15 mouse cellular contexts compared by ENCODE assay signal in the genomic region with DNA sequence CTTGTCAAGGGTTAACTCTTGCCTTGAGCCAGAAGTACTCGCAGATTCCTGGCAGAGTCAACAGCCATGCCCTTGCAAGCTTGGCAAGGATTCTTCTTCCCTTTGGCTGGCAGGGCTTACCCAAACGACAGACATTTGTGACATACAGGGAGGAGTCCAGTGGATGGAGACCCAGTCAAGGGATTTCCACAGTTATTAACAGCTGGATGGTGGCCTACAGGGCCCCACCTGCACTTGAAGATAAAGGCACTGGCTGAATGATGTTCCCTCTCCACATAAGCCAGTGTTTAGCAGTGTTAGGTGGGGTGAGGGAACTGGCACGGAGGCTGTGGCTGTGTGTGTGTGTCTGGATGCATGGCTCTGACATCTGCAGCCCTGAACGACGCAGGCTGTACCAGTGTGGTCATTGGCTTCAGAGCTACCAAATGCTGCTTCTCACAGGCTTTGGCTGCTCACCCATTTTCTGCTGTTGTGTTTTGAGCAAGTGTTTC.
DNase-seq lines count a peak whose midpoint lies in the region; ATAC-seq and TF ChIP-seq lines count a peak whose summit lies in the region.
"Had no signal": no experiment of that assay in that cellular context is flagged by ENCODE, and none has a peak within 500 bp of the region (broad histone marks: within the 10 kb centered on the region; RNA-seq: fewer than 3 reads in every experiment).

No protein-coding gene starts in this region.

- no peak for ATAC-seq in heart, embryonic 11.5 days (replicated peaks; ENCODE audit: insufficient number of reproducible peaks, low FRiP score, low TSS enrichment)

- H3K36me3 ChIP-seq in heart, adult 2 months (ENCODE audit: control insufficient read depth, insufficient read depth, low read length): no peaks in the 10 kb centered on the region
- no peaks in the 10 kb centered on the region for H3K36me3 ChIP-seq in heart, embryonic 11.5 days (ENCODE audit: control insufficient read depth, insufficient read depth, low read length)
- H3K36me3 ChIP-seq: embryonic facial prominence, embryonic 15.5 days; heart, embryonic 13.5 days; lung, embryonic 15.5 days had no signal

- no peak for TF ChIP-seq POLR2A in heart, adult 2 months (IDR thresholded peaks at IDR 0.05; ENCODE audit: insufficient read depth, low read depth, low read length)

- H3K27me3 ChIP-seq in heart, adult 2 months (ENCODE audit: control insufficient read depth, insufficient read depth, low read length): no peaks in the 10 kb centered on the region
- no peaks in the 10 kb centered on the region for H3K27me3 ChIP-seq in heart, embryonic 11.5 days (ENCODE audit: control insufficient read depth, insufficient read depth, low read length)
- H3K27me3 ChIP-seq: CH12.LX had no signal

- H3K27ac ChIP-seq in heart, adult 2 months: peak overlapping the region; percentile 9; the same call in 1 of the 2 replicates
- H3K27ac ChIP-seq in heart, embryonic 11.5 days (ENCODE audit: low read depth, low read length): no peak overlapping the region
- H3K27ac ChIP-seq: embryonic facial prominence, embryonic 15.5 days; heart, embryonic 13.5 days; kidney, postnatal 0 days; lung, embryonic 15.5 days had no signal

- TF ChIP-seq CTCF in heart, adult 2 months (IDR thresholded peaks at IDR 0.05): no peak

- no peak overlapping the region for H3K4me2 ChIP-seq in heart, embryonic 11.5 days
- H3K4me2 ChIP-seq: embryonic facial prominence, embryonic 15.5 days; heart, embryonic 13.5 days; lung, embryonic 15.5 days had no signal

- H3K4me1 ChIP-seq in heart, adult 2 months (ENCODE audit: control insufficient read depth, insufficient read depth, low read length): peaks cover 6% of the 10 kb centered on the region
- H3K4me1 ChIP-seq in heart, embryonic 11.5 days (ENCODE audit: control insufficient read depth, insufficient read depth, low read length): peaks cover 7% of the 10 kb centered on the region; the same call in 1 of the 2 replicates

- WGBS in heart, adult 2 months: 33% methylated on average over 5 of the region's 5 CpGs
- 57% methylated on average over 5 of the region's 5 CpGs for WGBS in heart, embryonic 11.5 days (ENCODE audit: insufficient replicate concordance)

- H3K79me2 ChIP-seq in heart, adult 2 months (replicated peaks; ENCODE audit: control insufficient read depth, insufficient read depth, low read length): no peaks in the 10 kb centered on the region

- H3K9ac ChIP-seq in heart, adult 2 months (ENCODE audit: low read depth, low read length): no peak overlapping the region
- H3K9ac ChIP-seq in heart, embryonic 11.5 days (ENCODE audit: low read depth, low read length): no peak overlapping the region
- H3K9ac ChIP-seq: embryonic facial prominence, embryonic 15.5 days; heart, embryonic 13.5 days; lung, embryonic 15.5 days had no signal

- intact Hi-C loops in heart, adult 2 months (cut with DNase I): no loop called here
- intact Hi-C loops in heart, postnatal 10 days (cut with DNase I): loop anchor here (10.0 kb wide), 1 partner anchor 779 kb away; no protein-coding TSS in a partner anchor

- DNase-seq in heart, adult 2 months: peak; percentile 58 to 64
- DNase-seq in ovary, postnatal 36 days (ENCODE audit: low spot score): peak; percentile 13
- DNase-seq in ovary, postnatal 14 days (ENCODE audit: low spot score): no peak
- peak; percentile 63 to 64 for DNase-seq in heart, postnatal 10 days
- DNase-seq in retina, embryonic 14.5 days (ENCODE audit: low spot score): no peak
- DNase-seq in spleen, adult 18-20 months: no peak
- DNase-seq in kidney, postnatal 14 days: no peak
- DNase-seq: cerebellum, adult 18-20 months; thymus, adult 18-20 months had no signal

- no peak overlapping the region for H3K4me3 ChIP-seq in heart, adult 2 months
- H3K4me3 ChIP-seq in heart, embryonic 11.5 days (ENCODE audit: low read depth, low read length): no peak overlapping the region
- H3K4me3 ChIP-seq: embryonic facial prominence, embryonic 15.5 days; heart, embryonic 13.5 days; lung, embryonic 15.5 days had no signal

- peak; percentile 26; the same call in 1 of the 2 replicates for TF ChIP-seq EP300 in heart, adult 2 months (IDR thresholded peaks at IDR 0.05; ENCODE audit: insufficient read depth, low read depth, low read length)

- H3K9me3 ChIP-seq in heart, embryonic 11.5 days (replicated peaks; ENCODE audit: control insufficient read depth, low read length): no peaks in the 10 kb centered on the region
- H3K9me3 ChIP-seq: embryonic facial prominence, embryonic 15.5 days; heart, embryonic 13.5 days; lung, embryonic 15.5 days had no signal

Comparison
In these comparisons a context has a peak if more than half of its experiments do, and no peak if none do; other contexts are left out.
1. DNase-seq: peak in heart, adult 2 months (2 of 2), ovary, postnatal 36 days (single experiment) and heart, postnatal 10 days (2 of 2); none in ovary, postnatal 14 days (single experiment), retina, embryonic 14.5 days (single experiment), spleen, adult 18-20 months (0 of 2) and kidney, postnatal 14 days (single experiment).